Mouse (Mus musculus): ENCODE measurements at regions not wholly inside any gene's neighbourhood (a gene's known extent, or its start where the extent isn't known, plus 50 kb on each side); places are given as distances from the start of the nearest gene placed in this dataset.

DNA sequence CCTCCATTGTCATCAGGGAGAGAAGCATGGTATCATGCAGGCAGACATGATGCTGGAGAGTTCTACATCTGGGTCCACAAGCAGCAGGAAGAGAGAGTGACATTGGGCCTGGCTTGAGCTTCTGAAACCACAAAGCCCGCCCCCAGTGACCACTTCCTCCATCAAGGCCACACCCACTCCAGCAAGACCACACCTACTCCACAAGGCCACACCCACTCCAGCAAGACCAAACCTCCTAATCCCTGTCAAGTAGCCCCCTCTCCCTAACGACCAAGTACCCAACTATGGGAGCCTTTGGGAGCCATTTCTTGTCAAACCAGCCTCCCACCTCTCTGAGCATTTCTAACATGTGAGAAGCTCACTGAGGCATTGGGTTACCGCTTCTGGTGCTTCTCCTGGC, 209.6 kb downstream of the Rpap3 start:
- no peak for TF ChIP-seq NELFE (IDR thresholded peaks at IDR 0.05; ENCODE audit: low read depth, low read length)
- no peak for TF ChIP-seq MEF2A (IDR thresholded peaks at IDR 0.05; ENCODE audit: borderline replicate concordance, low read depth, low read length)
- no peak for TF ChIP-seq TCF12 (IDR thresholded peaks at IDR 0.05; ENCODE audit: low read depth, low read length)
- TF ChIP-seq MXI1 (IDR thresholded peaks at IDR 0.05; ENCODE audit: low read depth, low read length): no peak
- no peak for TF ChIP-seq POLR2A (IDR thresholded peaks at IDR 0.05; ENCODE audit: low read depth, low read length)
- TF ChIP-seq CTCF (conservative IDR thresholded peaks at IDR 0.05 in 1 of 2, IDR thresholded peaks at IDR 0.05 in 1 of 2; ENCODE audit: low read depth in 2 of 2, low read length in 2 of 2): no peak
- TF ChIP-seq MAX (IDR thresholded peaks at IDR 0.05; ENCODE audit: low read length): no peak
